Mouse (Mus musculus) small intestine, adult 2 months (tissue): Measurements from ENCODE around the gene Golga5. TPM values are rescaled to one million over a fixed set of nuclear protein-coding genes. Genes with fewer than 3 reads are reported as not detected.

Experiments
- H3K27ac ChIP-seq: fragments of 200-500 bp; 2 replicates; pipeline ENCODE4 v1.5.1; 2012; ENCODE audit warnings: low read depth, low read length, control low read depth, inconsistent platforms; ENCODE audit not compliant: insufficient read depth
- H3K27me3 ChIP-seq: fragments of 200-500 bp; 2 replicates; pipeline ENCODE4 v1.6.1; 2012; ENCODE audit warnings: mild to moderate bottlenecking, moderate library complexity, low read length, inconsistent platforms; ENCODE audit not compliant: control insufficient read depth, insufficient read depth
- H3K36me3 ChIP-seq: fragments of 200-500 bp; 2 replicates; pipeline ENCODE4 v1.6.1; 2012; ENCODE audit warnings: mild to moderate bottlenecking, low read length, control low read depth, inconsistent platforms; ENCODE audit not compliant: control insufficient read depth, insufficient read depth
- H3K4me1 ChIP-seq: fragments of 200-500 bp; 2 replicates; pipeline ENCODE4 v1.6.1; 2012; ENCODE audit warnings: low read length, inconsistent platforms, mixed read lengths; ENCODE audit not compliant: control insufficient read depth, insufficient read depth, insufficient read length
- H3K4me3 ChIP-seq: fragments of 200-500 bp; 2 replicates; pipeline ENCODE4 v1.5.1; 2012; ENCODE audit warnings: low read depth, mild to moderate bottlenecking, control low read depth, inconsistent platforms, low read length, moderate library complexity
- CTCF ChIP-seq: fragments of 200-500 bp; IDR thresholded peaks from 2 replicates; pipeline ENCODE4 v1.5.1; 2012; ENCODE audit warnings: low read depth, mild to moderate bottlenecking, control low read depth, inconsistent platforms, low read length, moderate library complexity, mixed read lengths; ENCODE audit not compliant: insufficient replicate concordance, insufficient read length; ENCODE audit errors: extremely low read depth
- POLR2A ChIP-seq: fragments of 200-500 bp; IDR thresholded peaks from 2 replicates; pipeline ENCODE4 v1.6.1; 2012; ENCODE audit warnings: low read depth, mild to moderate bottlenecking, control low read depth, inconsistent platforms, low read length, moderate library complexity
- WGBS: fragments of 180-500 bp; shearing (Covaris S2); methylation state at CpG from one replicate; pipeline ENCODE4 v1.1.7; 2018; 5-methylcytosine and 5-hydroxymethylcytosine counted together
- polyA plus RNA-seq: library from polyadenylated mRNA; depleted of rRNA; stranded (reverse); fragments of >200 nt; gene quantifications from 2 replicates; pipeline ENCODE4 v1.2.3, GENCODE M21; 2012; rRNA removed

Golga5 gene
- polyA plus RNA-seq, 1 experiment = 7.8 TPM

GRCm38 (mm10) chr12:102524760-102525159, 55.8 kb downstream of the Golga5 start:
- no peak overlapping the region for H3K4me3 ChIP-seq
- H3K36me3 ChIP-seq = no peaks in the 10 kb centered on the region
- H3K27ac ChIP-seq = no peak overlapping the region
- no peaks in the 10 kb centered on the region for H3K27me3 ChIP-seq
- TF ChIP-seq CTCF (peak; percentile 56; the same call in 1 of the 2 replicates), POLR2A (no peak)
- H3K4me1 ChIP-seq = peaks cover 13% of the 10 kb centered on the region; the same call in 1 of the 2 replicates
- WGBS = 24% methylated on average over 6 of the region's 6 CpGs

- WGBS = 63% methylated on average over 5 of the region's 5 CpGs
- no peaks in the 10 kb centered on the region for H3K27me3 ChIP-seq
- no peak overlapping the region for H3K4me3 ChIP-seq
- no peaks in the 10 kb centered on the region for H3K36me3 ChIP-seq
- TF ChIP-seq CTCF = no peak
- no peak for TF ChIP-seq POLR2A
- no peak overlapping the region for H3K27ac ChIP-seq
- peaks cover 3% of the 10 kb centered on the region; the same call in 1 of the 2 replicates for H3K4me1 ChIP-seq
These were observed 59.1 kb downstream of the Golga5 start for GRCm38 (mm10) chr12:102527989-102528388.

GRCm38 (mm10) chr12:102535796-102536195, 66.9 kb downstream of the Golga5 start:
- Histone ChIP-seq H3K27me3 (no peaks in the 10 kb centered on the region), H3K27ac (no peak overlapping the region), H3K4me3 (no peak overlapping the region), H3K36me3 (no peaks in the 10 kb centered on the region), H3K4me1 (no peaks in the 10 kb centered on the region)
- TF ChIP-seq CTCF (no peak), POLR2A (no peak)
- 37% methylated on average over 1 of the region's 1 CpGs for WGBS

GRCm38 (mm10) chr12:102540278-102540677, 71.3 kb downstream of the Golga5 start:
- WGBS = 77% methylated on average over 8 of the region's 8 CpGs
- Histone ChIP-seq H3K4me3 (no peak overlapping the region), H3K27me3 (no peaks in the 10 kb centered on the region), H3K27ac (no peak overlapping the region), H3K4me1 (no peaks in the 10 kb centered on the region), H3K36me3 (no peaks in the 10 kb centered on the region)
- TF ChIP-seq CTCF = no peak
- TF ChIP-seq POLR2A = no peak

- Histone ChIP-seq H3K4me1 (peaks cover 3% of the 10 kb centered on the region; the same call in 1 of the 2 replicates), H3K36me3 (no peaks in the 10 kb centered on the region), H3K27ac (no peak overlapping the region), H3K4me3 (no peak overlapping the region), H3K27me3 (no peaks in the 10 kb centered on the region)
- TF ChIP-seq POLR2A (no peak), CTCF (no peak)
- WGBS = 93% methylated on average over 7 of the region's 7 CpGs
These were observed 72.2 kb downstream of the Golga5 start for GRCm38 (mm10) chr12:102541168-102541567.

GRCm38 (mm10) chr12:102545122-102545521, 76.2 kb downstream of the Golga5 start:
- Histone ChIP-seq H3K4me1 (peaks cover 6% of the 10 kb centered on the region; the same call in 1 of the 2 replicates), H3K27ac (no peak overlapping the region), H3K4me3 (no peak overlapping the region), H3K27me3 (no peaks in the 10 kb centered on the region), H3K36me3 (no peaks in the 10 kb centered on the region)
- TF ChIP-seq POLR2A (no peak), CTCF (no peak)
- 26% methylated on average over 6 of the region's 6 CpGs for WGBS

Other genes starting within 250 kb of the Golga5 start
- 5.9 and 10.7 TPM in 2 replicates for gene Rin3, start 186.1 kb upstream of the Golga5 start, polyA plus RNA-seq
- gene Lgmn, start 29.3 kb upstream of the Golga5 start, polyA plus RNA-seq = 48.6 and 70.2 TPM in 2 replicates
- gene Chga, start 85.8 kb downstream of the Golga5 start, polyA plus RNA-seq = 26.1 and 73.7 TPM in 2 replicates
- 104 and 324 TPM in 2 replicates for gene Itpk1, start 235.8 kb downstream of the Golga5 start, polyA plus RNA-seq